Mouse (Mus musculus) ZHBTc4 (cell line): ENCODE data around the gene March4.
A peak's percentile ranks its signal among the peaks of the same experiment; 100 is the strongest.

Source experiments
- DNase-seq: peaks from one replicate; pipeline ENCODE4 v3.0.0-alpha.2; 2011; ENCODE audit warnings: low read depth, low spot score

The March4 gene

DNA sequence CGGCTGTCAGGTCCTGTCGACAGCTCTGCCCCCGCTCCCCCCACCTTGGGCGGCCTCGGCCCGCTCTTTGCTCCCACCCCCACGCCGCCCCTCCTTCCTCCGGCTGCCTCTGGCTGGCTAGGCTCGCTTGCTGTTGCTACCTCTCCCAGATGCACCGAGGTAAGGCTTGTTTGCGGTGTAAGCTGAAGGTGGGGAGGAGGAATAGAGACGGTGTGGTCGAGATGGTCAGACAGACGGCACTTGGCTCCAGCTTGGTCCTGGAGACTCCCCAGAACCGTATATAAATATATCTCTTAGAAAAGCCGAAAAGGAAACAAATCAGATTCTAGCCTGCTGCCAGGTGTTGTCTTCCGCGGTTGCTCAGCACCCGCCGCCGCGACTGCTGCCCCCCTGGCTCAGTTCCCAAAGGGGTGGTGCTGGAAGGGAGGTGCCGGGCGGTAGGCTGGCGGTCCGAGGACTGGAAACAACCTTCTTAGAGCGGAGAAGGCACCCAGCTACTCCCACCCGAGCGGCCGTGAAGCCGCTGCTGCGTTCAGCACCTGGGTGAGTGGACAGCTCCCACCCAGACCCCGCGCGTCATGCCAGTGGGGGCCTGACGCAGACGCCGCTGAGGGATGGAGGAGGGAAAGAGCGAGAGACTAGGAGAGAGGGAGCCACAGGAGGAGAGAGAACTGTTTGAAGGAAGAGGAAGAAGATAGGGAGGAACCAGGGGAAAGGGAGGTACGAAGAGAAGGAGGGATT lies at the start of gene March4:
Gene March4 (minus strand): TSS at position 320 of the 741 bp plus-strand sequence.
- DNase-seq, result peak; percentile 82

- no peak for DNase-seq
These were observed 49.5 kb upstream of the March4 start for GRCm38 (mm10) chr1:72585971-72586875.

GRCm38 (mm10) chr1:72583906-72584305 lies 47.2 kb upstream of the March4 start:
- no peak for DNase-seq

DNA sequence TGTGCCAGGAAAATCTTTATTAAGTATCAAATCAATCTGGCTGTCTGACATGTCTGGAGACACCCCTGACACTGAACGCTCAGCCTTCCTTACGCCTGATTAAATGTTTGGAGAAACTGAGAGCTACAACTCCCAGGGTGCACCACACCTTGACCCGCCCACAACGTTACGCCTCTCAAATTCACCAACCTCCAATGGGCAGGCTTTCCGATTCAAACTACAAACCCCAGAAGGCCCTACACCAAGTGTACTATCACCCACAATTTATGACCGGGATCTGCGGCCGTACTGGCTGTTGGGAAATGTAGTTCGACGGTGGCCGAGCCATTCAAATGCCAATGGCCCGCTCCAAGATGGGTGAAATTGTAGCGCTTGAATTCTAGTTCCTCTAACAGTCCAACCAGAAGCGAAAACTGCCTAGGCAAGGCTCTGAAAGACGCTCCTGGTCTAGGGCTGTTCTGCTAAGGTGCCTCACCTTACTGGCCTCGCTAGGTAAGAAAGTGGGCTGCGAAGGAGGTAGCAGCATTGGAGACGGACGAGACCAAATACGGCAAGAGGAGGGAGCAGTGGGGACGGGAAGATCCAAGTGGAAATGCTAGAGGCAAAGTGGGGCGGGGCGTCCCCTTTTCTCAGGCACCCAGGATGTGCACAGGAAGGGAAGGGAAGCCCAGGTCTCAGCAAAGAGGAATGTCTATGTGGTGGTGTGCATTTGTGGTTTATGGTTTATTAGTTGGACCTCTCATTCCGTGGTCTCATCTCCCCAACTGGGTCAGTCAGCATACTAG lies 46.4 kb upstream of the March4 start, which contains the start of gene Smarcal1:
Gene Smarcal1 (plus strand): TSS at position 305 of the 785 bp plus-strand sequence.
- DNase-seq, result peak; percentile 98

- DNase-seq, result peak; percentile 70
These were observed 42.1 kb upstream of the March4 start for GRCm38 (mm10) chr1:72578806-72579205.

DNA sequence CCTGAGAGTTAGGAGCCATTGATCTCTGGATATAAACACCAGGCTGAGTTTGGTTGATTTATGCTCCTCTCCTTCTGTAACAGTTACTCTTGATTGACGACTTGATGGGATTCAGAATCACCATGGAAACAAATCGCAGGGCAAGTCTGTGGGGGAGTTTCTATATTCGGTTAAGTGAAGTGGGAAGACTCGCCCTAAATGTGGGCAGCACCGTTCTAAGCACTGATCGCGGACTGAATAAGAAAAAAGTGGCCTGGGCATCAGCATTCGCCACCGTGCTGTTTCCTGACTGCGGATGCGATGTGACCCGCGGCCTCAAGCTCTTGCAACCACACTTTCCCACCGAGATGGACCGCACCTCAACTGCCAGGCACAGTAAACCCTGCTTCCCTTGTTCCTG lies 41.6 kb upstream of the March4 start:
- no peak for DNase-seq

DNA sequence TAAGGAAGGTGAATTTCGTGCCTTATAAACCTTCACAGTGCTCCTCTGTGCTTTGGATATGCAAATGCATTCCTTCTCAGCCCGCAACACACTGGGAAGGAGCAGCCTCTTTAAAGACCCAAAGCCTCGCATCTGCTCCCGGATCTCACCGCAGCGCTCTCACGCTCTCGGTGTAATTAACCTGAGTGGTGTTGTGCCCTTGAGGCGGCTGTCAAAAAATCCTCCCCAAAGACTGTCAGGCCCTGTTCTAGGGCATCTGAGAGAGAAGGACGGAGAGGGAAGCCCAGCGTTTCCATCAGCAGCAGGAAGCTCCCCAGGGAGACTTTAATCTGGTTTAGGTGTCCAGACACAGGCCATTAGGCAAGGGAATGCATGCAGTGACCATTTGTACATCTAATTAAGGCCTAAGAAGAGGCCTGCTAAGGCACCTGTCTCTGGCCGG lies 40.8 kb upstream of the March4 start:
- peak; percentile 48 for DNase-seq

- DNase-seq, result peak; percentile 55
These were observed 38.4 kb upstream of the March4 start for GRCm38 (mm10) chr1:72575121-72575520.

DNA sequence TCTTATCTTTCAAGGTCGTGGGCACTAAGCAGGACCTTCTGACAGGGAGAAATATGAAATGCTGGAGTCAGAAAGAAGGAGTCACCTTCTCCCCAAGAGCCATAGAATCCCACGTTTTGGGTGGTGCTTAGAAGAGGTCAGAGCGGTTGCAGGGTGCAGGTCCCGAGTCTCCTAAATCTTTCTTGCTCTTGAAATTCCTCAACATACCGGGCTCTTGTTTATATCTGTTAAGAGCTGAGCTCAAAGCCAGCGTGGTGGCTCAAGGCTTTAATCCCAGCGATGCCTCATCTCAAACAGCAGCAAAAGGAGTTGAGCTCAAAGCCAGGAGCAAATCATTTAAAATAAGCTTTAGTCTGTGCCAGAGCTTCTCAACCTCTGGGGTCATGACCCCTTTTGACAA lies 37.9 kb upstream of the March4 start:
- no peak for DNase-seq

- peak; percentile 56 for DNase-seq
These were observed 37.3 kb upstream of the March4 start for GRCm38 (mm10) chr1:72574047-72574446.

DNA sequence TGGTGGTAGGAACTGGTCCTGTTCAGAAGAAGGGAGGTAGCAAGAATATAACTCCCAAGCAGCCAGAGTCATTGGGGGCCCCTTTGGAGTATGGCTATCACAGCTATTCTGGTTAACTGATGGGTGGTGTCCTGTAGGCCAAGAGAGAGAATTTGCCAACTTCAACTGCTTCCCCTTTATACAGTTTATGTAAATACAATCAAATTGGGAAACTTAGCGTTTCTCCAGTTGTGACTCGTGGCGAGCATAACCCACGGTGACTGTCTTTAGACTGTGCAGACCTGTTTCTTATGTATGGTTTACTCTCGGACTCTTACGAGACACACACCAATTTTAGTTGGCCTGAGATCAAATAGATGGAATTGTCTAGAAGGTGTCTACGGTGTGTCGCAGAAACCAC lies 32.0 kb upstream of the March4 start:
- DNase-seq, result no peak

DNA sequence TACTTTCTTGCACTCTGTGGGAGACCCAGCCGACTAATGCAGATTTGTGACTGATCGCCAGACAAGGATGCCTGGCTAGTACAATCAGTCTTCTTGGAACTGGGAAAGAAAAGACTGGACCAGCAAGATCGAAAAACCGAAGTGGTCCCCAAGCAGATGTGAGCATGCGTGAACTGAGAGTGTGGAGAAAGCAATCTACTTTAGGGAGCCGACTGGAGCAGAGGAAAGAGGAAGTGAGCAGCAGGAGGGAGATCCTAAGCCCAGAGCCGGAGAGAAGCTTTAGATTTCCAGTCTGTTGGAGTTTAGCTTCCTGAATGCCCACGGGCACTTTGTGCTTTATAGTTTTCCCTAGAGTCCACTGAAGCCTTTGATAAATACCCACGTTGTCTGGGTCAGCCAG lies 30.3 kb upstream of the March4 start:
- DNase-seq, result peak; percentile 6

DNA sequence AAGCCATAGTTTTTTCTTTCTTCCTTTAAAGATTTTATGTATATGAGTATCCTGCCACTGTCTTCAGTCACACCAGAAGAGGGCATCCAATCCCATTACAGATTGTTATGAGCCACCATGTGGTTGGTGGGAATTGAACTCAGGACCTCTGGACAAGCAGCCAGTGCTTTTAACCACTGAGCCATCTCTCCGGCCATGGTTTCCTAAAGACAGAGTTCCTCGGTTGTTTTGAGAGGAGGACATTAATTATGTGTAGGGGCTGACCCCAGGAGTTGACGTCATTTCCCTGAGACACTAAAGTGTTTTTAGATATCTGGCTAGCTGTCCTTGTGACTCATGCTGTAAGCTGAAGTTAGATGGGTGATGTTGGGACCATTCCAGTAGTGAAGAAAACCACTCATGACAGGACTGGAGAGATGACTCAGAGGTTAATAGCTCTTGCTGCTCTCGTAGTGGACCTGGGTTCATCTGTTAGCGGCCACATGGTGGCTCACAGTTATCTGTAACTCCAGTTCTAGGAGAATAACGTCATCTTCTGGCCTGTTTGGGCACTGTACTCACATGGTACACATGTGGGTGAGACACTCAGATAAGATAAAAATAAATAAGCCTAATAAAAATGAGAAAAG lies 27.7 kb upstream of the March4 start:
- DNase-seq, result no peak

- DNase-seq, result no peak
These were observed 21.9 kb upstream of the March4 start for GRCm38 (mm10) chr1:72558625-72559024.

GRCm38 (mm10) chr1:72556471-72556870 lies 19.7 kb upstream of the March4 start:
- no peak for DNase-seq

GRCm38 (mm10) chr1:72550317-72550716 lies 13.6 kb upstream of the March4 start:
- DNase-seq, result no peak

- no peak for DNase-seq
These were observed 1.5 kb upstream of the March4 start for GRCm38 (mm10) chr1:72538266-72538665.

DNA sequence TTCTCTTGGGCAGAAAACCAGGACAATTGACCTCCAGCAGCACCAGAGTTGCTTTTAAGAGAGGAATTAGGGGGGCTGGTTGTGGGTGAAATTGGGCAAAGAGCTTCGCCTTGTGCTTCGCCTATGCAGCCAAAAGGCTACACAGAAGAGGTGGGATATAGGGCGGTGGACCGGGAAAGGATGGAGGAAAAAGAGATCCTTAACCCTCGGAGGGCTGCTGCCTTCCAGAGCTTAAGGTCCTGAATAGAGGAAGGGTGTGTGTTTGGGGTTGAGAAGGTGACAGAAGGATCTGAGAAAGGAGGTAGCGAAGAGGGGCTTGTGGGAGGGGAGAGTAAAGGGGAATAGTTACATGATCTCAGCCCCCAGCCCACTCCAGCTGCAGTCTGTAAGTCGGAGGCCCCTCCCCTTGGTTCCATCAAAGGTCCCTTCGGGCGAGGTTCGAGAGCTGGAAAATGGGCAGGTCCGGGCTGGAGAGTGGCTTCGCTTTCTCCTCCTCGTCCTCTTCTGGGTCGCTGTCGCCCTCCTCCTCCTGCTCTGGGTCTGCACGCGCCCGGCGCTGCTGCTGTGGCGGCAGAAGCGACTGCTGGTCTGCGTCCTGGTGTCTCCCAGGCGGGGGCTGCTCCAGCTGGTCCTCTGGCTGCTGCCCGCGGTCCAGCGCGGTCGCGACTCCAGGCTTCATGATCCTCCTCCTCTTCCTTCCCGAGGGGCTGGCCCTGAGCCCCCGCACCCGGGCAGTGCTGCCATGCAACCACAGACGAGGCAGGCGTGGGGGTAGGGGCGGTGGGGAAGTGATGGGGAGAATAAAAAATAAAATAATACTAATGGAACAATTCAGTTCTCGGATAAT lies 782 bp downstream of the March4 start:
- DNase-seq, result peak; percentile 21

DNA sequence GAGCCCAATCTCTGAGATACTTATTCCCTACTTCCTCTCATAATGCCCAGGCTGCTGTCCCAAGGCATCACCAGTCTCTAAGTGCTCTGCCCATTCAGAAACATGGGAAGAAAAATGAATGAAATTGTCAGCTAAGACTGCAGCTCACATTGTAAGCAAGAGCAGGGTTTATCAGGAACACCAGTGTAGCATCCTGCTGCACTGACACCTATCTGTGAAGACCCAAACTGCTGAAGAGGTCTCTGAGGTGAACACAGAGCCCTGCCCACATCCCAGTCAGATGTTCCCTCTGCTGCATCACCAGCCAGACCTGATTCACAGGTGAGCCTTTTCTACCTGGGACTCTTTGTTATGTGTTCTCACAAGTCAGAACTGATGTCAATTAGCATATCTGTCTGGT lies 3.3 kb downstream of the March4 start:
- DNase-seq, result no peak

- no peak for DNase-seq
These were observed 3.8 kb downstream of the March4 start for GRCm38 (mm10) chr1:72532926-72533325.
